Mouse (Mus musculus): ENCODE data around the gene Galnt2.

Galnt2 gene

DNA sequence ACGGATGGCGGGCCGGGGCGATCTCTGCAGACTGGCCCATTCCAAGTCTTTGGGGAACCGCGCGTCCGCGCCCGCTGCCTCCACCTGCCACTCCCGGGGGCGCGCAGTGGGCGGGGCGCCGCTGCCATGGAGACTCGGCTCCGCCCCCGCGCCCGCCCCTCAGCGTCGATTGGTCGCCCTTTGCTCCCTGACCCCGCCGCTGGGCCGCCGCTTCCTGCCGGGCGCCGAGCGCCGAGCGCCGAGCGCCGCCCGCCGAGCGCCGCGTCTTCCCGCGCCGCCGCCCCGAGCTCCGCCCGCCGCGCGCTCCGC lies at the start of gene Galnt2:
Galnt2 (plus strand) TSS at position 216 of the 309 bp plus-strand sequence.
- DNase-seq (ENCODE audit: low spot score in 2 of 2) = peak; percentile 65 to 79

DNA sequence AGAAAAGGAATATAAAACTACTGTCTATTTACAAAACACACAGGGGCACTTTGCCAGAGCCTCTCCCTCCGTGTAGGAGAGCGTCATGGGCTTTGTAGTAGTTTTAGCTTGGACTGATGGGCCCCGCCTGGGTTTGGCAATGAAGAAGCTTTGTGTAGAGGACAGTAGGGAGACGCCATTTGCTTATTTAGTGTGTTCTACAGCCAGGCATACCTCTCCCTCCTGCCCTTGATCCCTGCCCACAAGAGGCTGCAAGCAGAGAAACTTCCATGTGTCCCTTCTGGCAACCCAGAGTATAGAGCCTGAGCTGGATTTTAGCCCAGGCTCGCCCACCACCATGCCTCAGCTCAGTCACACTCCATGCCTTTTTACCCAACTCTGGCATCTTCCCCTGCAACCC lies 49.4 kb upstream of the Galnt2 start:
- DNase-seq (ENCODE audit: low spot score in 2 of 2) = no peak

DNA sequence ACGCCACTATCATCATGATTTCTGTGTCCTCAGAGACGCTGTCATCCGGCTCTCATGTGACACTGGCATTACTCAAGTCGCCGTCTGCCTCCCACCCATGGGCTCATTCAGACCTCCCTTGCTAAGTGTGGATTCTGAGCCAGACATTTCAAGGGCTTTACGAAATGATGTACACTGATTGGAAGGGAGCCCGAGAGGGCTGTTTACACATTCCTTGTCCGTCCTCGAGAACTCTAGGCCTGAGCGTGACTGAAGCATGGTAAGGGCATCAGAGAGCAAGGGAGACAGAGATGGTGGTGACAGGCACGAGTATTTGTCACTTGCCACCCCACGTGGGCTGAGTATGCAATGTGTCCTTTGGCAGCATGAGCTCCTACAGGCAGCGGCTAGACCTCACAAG lies 49.0 kb upstream of the Galnt2 start:
- DNase-seq (ENCODE audit: low spot score in 2 of 2) = no peak

DNA sequence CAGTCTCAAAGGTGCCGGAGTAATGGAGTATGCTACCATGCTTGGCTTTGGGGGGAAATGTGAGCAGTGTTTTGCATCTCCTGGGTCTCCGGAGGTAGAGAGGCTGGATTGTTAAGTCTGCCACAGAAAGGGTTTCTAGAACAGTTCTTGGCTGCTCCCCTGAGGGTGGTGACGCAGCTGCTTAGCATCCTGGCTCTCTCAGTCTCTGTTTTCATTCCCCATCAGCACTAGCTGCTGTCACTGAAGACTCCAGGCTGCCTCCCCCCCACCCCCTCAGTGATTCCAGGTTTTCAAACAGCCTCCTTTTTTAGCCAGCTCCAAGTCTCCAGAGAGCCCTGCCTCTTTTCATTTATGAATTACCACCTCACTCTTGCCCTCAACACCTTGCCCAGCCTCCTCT lies 47.1 kb upstream of the Galnt2 start:
- no peak for DNase-seq (ENCODE audit: low spot score in 2 of 2)

DNA sequence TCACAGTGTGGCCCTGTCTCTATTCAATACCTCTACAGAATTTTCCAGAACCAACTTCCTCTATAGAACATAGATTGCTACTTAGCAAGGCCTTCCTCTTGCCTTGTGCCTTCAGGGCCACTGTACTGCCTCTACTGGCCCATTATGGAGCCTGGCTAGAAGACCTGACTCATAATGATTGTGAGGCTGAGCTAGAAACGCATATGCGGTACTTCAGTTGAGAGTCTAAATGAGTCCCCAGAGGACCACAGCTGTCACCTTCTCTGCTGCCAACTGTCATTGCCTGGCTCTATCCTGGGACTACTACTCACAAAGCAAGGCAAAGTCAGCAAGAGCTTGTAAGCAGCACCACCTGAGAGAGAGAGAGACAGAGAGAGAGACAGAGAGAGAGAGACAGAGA lies 46.7 kb upstream of the Galnt2 start:
- DNase-seq (ENCODE audit: low spot score in 2 of 2) = no peak

DNA sequence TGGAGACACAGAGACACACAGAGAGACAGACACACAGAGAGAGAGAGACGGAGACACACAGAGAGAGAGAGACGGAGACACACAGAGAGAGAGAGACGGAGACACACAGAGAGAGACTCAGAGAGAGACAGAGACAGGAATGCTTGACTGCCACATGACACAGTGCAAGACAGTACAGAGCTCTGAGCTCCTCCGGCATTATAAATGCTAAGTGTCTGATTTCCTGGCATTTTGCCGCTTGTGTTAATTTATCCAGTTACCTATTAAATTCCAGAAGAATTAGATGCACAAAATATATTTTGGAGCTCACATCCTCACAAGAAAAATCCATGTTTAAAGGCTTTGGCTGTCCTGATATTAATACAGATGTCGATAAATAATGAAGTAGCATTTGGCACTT lies 46.1 kb upstream of the Galnt2 start:
- no peak for DNase-seq (ENCODE audit: low spot score in 2 of 2)

DNA sequence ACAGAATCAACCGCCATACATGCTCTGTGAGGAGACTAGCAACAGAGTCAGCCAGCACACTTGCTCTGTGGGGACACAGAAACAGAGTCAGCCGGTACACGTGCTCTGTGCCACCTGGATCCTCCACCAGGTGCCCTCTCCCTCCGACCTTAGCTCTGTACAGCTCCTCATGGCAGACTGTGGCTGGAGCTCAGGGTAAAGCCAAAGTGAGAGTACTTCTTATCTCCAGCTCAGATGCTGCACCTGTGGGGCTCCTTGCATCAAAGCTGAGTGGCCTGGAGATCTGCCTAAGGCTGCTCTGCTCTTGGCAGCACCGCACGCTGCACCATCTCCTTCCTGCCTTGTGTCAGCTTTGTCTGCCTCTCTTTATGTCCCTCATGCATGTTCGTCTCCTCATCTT lies 40.8 kb upstream of the Galnt2 start:
- DNase-seq (ENCODE audit: low spot score in 2 of 2) = no peak

DNA sequence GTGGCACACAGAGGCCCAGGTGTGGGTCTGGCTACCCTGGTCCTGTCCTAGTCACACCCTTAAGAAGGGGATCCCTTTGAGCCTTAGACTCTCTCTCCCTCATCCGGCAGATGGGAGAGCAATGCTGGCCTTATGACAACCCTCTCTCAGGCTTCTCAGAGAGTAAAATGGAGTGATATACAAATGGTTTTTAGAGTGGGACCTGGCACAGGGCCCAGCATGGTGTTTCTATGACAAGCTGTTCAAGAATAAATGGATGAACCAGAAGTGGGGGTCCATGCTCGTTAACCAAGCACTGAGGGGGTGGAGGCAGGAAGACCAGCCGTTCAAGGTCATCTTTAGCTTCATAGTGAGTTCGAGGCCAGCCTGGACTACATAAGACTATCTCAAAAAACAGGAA lies 38.9 kb upstream of the Galnt2 start:
- DNase-seq (ENCODE audit: low spot score in 2 of 2) = no peak

DNA sequence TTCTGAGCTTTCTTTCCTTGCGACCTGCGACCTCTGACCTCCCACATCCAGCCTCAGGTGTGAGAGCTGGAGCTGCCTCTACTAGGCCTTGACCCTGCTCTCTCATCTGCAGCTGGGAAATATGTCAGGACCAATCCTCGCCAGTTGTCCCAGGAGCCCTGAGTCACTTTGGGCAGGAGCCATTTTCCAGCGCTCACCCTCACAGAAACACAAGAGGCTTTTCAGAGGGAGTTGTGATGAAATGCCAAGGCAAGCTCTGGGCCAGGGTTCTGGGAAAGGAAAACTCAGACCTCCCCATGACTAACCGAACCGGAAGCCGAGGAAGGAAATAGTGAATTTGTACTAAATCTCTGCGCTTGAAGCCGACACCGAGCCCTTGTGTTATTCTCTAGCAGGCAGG lies 38.2 kb upstream of the Galnt2 start:
- no peak for DNase-seq (ENCODE audit: low spot score in 2 of 2)

DNA sequence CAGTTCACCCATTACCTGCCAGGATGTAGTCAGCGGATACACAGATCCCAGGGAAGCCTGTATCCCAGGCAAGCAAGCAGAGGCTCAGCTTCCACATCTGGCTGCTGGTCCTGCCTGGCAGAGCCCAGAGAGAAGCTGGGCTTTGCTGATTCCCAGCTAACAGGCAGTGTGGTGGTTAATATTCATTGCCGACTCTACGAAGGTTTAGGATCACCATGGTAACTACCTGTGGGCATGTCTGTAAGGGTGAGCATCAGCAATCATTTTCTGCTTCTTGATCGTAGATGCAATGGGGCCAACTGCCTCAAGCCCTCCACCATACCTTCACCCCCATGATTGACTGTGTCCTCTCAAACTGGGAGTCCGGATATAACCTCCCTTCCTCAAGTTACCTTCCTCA lies 37.2 kb upstream of the Galnt2 start:
- no peak for DNase-seq (ENCODE audit: low spot score in 2 of 2)

DNA sequence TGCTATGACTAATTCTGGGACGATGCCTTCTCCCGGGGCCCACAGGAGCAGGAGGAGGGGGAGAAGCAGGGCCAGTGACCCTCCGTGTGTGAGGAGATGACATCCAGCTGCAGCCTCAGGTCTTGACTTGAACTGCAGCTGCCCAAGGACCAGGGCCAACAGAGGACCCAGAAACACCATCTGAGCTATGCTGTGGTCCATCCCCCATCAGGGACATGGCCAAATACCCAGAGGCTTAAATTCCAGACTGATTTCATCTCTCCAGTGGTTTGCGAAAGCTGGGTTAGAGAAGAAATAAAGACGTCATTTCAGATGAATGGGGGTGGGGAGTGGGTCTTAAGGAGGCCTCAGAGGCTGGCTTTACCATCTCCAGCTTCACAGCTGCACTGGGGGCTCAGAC lies 35.0 kb upstream of the Galnt2 start:
- DNase-seq (ENCODE audit: low spot score in 2 of 2) = no peak

DNA sequence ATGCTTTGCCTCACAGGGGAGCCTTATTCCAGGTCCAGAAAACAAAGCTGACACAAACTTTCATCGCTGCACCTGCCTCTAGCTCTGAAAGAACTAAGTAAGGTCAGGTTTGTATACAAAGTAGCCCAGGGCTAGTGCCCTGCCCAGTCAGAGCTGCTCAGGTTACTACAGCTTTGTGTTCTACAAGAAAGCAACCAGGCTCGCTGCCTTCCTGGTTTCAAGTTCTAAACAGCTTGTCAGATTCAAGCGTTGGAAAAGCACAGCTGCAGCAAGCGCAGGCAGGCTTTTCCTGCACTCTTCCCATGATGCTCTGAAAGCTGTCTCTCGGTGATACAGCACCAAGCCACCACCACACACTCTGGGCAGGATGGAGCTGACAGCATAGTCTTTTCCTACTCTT lies 34.4 kb upstream of the Galnt2 start:
- no peak for DNase-seq (ENCODE audit: low spot score in 2 of 2)

DNA sequence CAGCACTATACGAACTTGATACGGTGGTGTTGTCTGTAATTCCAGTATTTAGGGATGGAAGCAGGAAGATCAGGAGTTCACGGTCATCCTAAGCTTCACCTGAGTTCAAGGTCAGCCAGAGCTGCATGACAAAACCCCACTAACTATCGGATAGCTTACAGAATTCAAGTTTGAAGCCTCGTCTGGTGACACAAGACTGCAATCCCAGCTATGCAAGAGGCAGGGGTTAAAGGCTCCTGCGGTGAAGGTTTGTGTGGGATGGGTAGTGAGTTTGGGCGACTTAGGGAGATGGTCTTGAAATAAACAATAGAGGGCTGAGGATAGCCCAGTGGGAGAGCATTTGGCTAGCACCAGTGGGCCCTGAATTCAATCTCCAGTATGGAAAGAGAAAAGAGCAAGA lies 33.0 kb upstream of the Galnt2 start:
- DNase-seq (ENCODE audit: low spot score in 2 of 2) = no peak

DNA sequence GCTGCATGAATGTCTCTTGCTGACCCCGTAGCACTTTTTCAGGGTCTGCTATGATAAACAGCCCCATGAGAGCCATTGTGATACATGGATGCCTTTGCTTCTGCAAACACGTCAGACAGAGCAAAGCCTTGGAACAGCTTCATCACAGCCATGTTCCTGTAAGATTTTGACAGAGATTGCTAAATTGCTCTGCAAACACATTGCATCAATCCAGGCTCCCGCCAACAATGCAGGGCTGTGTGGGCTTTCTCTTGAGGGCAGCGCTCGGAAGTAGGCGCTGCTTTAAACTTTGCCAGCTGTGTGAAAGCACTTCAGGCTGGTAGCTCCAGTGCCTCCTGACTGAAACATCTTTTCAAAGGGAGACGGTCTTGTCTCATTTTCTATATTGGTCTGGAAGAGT lies 30.8 kb upstream of the Galnt2 start:
- DNase-seq (ENCODE audit: low spot score in 2 of 2) = no peak

DNA sequence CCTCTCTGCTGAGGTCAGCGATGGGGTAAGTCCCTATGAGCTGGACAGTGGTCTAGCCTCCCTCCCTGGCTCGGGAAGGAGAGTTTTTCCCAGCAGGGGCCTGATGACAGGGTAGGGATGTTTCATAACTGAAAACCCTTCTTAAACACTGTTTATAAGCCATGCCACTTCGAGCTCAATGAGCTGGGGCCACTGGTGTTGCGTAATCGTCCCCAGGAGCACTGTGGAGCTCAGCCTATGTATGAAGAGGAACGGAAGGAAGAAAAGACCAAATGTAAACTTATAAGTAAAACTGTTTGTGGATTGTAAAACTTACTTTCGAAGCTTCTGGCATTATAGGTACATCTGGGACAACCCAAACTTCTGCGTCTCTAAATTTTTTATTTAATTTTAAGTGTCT lies 29.5 kb upstream of the Galnt2 start:
- no peak for DNase-seq (ENCODE audit: low spot score in 2 of 2)

DNA sequence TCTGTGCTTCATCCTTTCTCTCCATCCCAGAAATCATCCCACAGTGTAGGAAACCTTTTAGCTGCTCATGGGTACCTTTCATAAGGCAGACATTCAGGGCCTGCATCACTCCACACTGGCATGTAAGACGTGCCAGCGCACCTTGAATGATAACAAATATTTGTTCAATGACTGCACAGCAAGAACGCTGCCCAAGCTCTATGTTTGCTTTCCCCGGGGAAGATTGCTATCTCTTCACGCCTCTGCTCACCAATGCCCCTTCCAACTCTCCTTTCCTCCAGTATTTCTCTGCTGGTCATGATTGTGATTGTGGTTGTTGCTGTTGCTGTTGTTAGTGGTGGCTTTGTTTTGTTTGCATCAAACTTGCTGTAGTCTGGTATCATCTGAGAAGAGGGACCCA lies 28.3 kb upstream of the Galnt2 start:
- DNase-seq (ENCODE audit: low spot score in 2 of 2) = no peak

DNA sequence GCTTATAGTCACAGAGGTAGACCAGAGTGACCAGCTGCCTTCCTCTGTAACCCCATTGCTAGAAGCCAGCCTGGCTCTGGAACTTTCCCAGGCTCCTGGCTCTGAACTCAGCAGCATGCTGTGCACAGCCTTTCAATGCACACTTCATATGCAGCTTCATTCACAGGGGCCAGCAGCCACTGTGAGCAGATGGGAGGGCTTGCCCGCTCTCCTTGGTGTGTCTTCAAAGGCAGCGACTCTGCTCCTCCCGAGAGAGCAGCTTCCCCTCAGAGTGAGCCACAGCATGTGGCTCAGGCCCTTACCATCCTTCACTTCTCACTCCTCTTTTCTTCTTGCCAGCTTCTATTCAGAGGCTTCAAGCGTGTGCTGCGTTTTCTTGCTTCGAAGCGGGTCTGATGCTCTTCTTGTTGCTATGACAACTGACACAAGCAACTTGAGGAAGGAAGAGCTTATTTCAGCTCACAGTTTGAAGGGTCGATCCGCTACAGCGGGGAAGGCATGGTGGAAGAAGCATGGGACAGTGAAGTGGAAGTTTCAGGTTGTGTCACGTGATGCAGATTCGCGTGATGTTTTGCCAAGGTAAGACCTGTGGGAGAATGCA lies 27.1 kb upstream of the Galnt2 start:
- no peak for DNase-seq (ENCODE audit: low spot score in 2 of 2)

DNA sequence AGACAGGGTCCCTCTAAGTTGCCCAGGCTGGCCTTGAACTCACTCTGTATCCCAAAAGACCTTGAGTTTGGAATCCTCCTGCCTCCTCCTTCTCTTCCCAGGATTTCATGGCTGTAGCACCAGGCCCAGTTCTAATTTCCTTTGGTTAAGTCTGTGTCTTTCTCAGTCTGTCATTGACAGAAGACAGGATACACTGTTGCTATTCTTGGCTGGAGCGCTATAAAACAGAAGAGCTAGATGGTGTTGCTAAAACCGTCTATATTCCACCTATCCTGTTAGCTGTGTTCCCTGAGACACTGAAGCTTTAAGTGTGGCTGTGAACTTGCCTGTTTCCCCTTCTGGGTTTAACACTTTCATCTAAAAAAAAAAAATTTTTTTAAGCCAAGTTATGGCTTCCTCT lies 19.0 kb upstream of the Galnt2 start:
- no peak for DNase-seq (ENCODE audit: low spot score in 2 of 2)

DNA sequence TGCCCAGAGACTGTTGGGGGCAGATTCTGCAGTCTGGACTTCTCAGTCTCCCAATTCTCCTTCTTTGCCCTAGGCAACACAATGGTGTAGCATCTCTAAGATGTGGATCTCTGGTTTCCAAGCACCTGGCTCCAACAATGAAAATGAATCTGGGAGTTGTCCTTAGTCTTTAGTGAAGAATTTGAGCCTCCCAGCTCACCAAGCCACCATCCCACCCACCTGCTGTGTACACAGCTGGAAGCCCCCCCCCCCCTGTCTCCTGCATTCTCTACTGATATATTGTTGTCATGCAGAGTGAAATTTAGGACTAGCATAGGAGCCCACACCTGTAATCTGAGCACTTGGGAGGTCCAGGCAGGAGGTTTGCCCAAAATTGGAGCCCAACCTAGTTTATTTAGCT lies 14.2 kb upstream of the Galnt2 start:
- no peak for DNase-seq (ENCODE audit: low spot score in 2 of 2)

DNA sequence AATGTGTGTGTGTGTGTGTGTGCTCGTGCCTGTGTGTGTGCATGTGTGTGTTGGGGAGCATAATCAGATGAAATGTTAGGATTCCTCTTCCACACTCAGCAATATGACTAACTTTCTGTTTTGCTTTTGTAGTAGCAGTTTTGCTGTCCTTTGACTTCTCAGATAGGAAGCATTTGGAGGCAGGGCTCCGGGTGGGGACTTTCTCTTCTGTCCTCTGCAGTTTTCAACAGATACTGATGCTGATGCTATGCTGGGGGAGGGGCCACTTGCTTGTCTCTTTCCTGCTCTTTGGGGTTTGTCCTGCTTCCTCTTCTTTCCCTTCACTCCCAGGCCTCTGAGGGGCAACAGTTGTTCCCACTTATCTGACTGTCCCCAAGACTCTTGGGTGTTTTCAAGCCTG lies 1.3 kb upstream of the Galnt2 start:
- no peak for DNase-seq (ENCODE audit: low spot score in 2 of 2)

DNA sequence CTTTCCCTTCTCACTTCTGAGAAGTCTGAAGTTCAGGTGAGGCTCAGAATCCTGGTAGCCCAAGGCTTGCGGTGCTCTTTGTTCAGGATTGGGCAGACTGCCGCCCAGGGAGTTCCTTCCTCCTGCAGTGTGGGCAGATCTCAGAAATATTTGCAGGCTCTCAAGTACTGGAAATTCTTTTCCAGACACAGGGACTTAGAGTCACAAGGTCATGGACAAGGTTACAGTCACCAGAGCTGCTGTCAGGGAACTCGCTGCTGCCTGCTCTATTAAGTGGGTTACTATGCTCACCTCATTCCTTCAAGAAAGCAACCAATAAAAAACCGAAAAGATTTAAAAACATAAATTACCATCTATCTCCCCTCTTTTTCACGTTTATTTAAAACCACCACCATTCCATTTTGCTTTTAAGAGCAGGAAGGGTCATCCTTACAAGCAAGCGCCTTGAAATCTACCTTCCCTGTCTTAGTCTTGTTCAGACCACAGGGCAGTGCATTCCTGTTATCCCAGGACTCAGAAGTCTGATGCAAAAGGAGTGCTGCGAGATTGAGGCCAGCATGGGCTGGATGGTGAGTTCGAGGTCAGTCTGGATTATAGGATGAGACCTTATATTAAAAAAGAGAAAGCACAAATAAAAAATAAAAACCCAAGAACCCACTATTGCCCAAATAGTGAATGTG lies 555 bp upstream of the Galnt2 start:
- DNase-seq (ENCODE audit: low spot score in 2 of 2) = no peak

DNA sequence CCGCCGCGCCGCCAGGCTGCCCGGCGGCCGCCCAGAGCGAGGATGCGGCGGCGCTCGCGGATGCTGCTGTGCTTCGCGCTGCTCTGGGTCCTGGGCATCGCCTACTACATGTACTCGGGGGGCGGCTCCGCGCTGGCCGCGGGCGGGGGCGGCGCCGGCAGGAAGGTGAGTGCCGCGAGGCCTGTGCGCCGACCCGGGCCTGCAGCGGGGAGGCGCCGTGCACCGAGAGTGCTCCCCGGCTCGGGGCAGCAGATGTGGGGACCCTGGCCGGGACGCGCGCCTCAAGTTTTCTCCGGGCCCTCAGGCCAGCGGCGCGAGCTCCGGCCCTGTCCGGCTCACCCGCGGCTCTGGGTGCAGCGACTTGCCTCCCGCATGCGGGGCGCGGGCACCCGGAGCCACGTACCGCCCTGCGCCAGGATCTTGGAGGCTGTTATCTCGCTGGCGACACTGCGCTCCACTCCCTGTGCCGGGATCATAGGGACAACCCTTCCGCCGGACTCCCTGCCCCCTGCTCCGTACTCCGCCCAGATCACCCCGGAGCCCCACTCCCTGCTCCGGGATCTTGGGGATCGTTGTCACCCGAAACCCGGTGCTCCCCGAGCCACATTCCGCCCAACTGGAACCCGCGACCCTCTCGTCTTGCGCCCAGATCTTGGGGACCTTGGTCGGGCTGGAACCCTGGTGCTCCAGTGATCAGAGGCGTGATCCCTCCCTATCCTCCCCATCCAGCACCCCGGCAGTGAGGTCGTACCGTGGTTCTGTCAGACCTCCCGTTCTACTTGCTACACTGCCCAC lies 491 bp downstream of the Galnt2 start:
- peak; percentile 49 to 61 for DNase-seq (ENCODE audit: low spot score in 2 of 2)

DNA sequence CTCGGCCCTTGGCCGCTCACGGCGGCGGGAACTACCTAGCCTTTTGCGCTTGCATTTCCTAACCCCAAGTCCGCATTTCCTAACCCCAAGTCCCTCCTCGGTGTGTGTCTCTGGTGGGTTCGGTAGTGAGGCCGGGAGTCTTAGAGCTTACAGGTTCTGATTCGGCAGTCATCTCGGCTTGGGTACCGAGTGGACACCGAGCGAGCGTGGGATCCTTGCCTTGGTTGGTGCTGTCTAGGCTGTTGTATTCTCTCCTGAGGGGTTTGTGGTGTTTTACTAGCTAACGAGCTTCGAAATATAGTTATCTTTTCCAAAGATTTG lies 1.0 kb downstream of the Galnt2 start:
- no peak for DNase-seq (ENCODE audit: low spot score in 2 of 2)

DNA sequence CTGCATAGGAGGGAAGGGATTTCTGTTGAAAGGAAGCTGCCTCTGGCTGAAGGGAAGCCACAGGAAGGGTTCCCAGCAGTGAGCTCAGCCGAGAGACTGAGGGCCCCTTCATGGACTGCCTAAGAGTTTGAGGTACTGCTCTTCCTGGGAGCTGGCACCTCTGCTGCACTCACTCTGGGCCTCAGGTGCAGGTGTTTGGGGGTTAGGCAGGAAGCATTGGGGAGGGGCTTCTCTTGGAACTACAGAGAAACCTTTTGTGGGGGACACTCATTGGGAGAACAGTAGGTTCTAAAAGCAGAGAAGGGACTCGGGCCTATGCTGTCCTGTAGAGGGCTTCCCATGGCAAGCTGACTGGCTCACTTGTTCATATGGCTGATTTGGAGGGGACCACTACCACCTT lies 3.3 kb downstream of the Galnt2 start:
- DNase-seq (ENCODE audit: low spot score in 2 of 2) = no peak
